ENCODE assay signal across 17 mouse cellular contexts in genomic region chr13:97418081-97418480, GRCm38 (mm10).
"Had no signal": no experiment of that assay in that cellular context is flagged by ENCODE, and none has a peak within 500 bp of the region (broad histone marks: within the 10 kb centered on the region; RNA-seq: fewer than 3 reads in every experiment).

No protein-coding gene starts in this region.

- DNase-seq: lung, adult 2 months; lung, postnatal 14 days; lung, postnatal 36 days; right cerebral cortex, postnatal 14 days; thymus, adult 2 months; thymus, postnatal 25 days; thymus, postnatal 4 days had no signal

- ATAC-seq: lung, postnatal 0 days; midbrain, embryonic 13.5 days; midbrain, embryonic 15.5 days had no signal

- H3K27me3 ChIP-seq: lung, embryonic 15.5 days; midbrain, embryonic 15.5 days; neural tube, embryonic 12.5 days; stomach, embryonic 15.5 days had no signal

- H3K4me3 ChIP-seq: lung, embryonic 15.5 days; megakaryocyte, embryonic 14.5 days; midbrain, embryonic 13.5 days; midbrain, embryonic 15.5 days; neural tube, embryonic 12.5 days; stomach, embryonic 15.5 days had no signal

- H3K36me3 ChIP-seq: lung, embryonic 15.5 days; midbrain, embryonic 13.5 days; midbrain, embryonic 15.5 days; neural tube, embryonic 12.5 days; stomach, embryonic 15.5 days had no signal

- H3K9ac ChIP-seq: lung, embryonic 15.5 days; midbrain, embryonic 13.5 days; midbrain, embryonic 15.5 days; neural tube, embryonic 12.5 days; stomach, embryonic 15.5 days had no signal

- H3K4me2 ChIP-seq: lung, embryonic 15.5 days; midbrain, embryonic 11.5 days; midbrain, embryonic 13.5 days; midbrain, embryonic 15.5 days; neural tube, embryonic 12.5 days; stomach, embryonic 15.5 days had no signal

- H3K4me1 ChIP-seq: lung, embryonic 15.5 days; megakaryocyte, embryonic 14.5 days; midbrain, embryonic 13.5 days; stomach, embryonic 15.5 days had no signal

- H3K27ac ChIP-seq: lung, embryonic 15.5 days; macrophage; midbrain, embryonic 13.5 days; midbrain, embryonic 15.5 days; neural tube, embryonic 12.5 days; stomach, embryonic 15.5 days; stomach, postnatal 0 days had no signal

- H3K9me3 ChIP-seq: lung, embryonic 15.5 days; midbrain, embryonic 13.5 days; midbrain, embryonic 15.5 days; neural tube, embryonic 12.5 days; stomach, embryonic 15.5 days had no signal
